Mouse (Mus musculus) forebrain, embryonic 16.5 days (tissue): ENCODE results near the gene Bmp4. TPM values are rescaled to one million over a fixed set of nuclear protein-coding genes. Genes with fewer than 3 reads are reported as not detected.
A peak's percentile ranks its signal among the peaks of the same experiment; 100 is the strongest.

ENCODE experiments used
- ATAC-seq: fragments of 200-750 bp; cut with Nextera tagmentation; 2 replicates; pipeline ENCODE4 v1.8.0; 2017; ENCODE audit warnings: mild to moderate bottlenecking, moderate library complexity
- H3K27ac ChIP-seq: fragments of 300-500 bp; sonication (generic); 2 replicates; pipeline ENCODE4 v1.5.1; 2014; ENCODE audit warnings: low read length, control low read depth
- H3K27me3 ChIP-seq: fragments of 300-500 bp; sonication (generic); replicated peaks from 2 replicates; pipeline ENCODE4 v1.6.1; 2014; ENCODE audit warnings: low read length; ENCODE audit not compliant: control insufficient read depth, insufficient read depth
- H3K36me3 ChIP-seq: fragments of 300-500 bp; sonication (generic); 2 replicates; pipeline ENCODE4 v1.6.1; 2014; ENCODE audit not compliant: control insufficient read depth, insufficient read depth
- H3K4me1 ChIP-seq: fragments of 300-500 bp; sonication (generic); replicated peaks from 2 replicates; pipeline ENCODE4 v1.6.1; 2014; ENCODE audit warnings: low read length; ENCODE audit not compliant: control insufficient read depth, insufficient read depth
- H3K4me2 ChIP-seq: fragments of 300-500 bp; sonication (generic); 2 replicates; pipeline ENCODE4 v1.6.1; 2014; ENCODE audit warnings: mild to moderate bottlenecking, low read length, control low read depth
- H3K4me3 ChIP-seq: fragments of 300-500 bp; sonication (generic); replicated peaks from 2 replicates; pipeline ENCODE4 v1.5.1; 2014; ENCODE audit warnings: mild to moderate bottlenecking, low read length, control low read depth
- H3K9ac ChIP-seq: fragments of 300-500 bp; sonication (generic); replicated peaks from 2 replicates; pipeline ENCODE4 v1.6.1; 2014; ENCODE audit warnings: low read depth, low read length, control low read depth
- H3K9me3 ChIP-seq: fragments of 300-500 bp; sonication (generic); 2 replicates; pipeline ENCODE4 v1.6.1; 2016; ENCODE audit warnings: low read length; ENCODE audit not compliant: control insufficient read depth
- WGBS: fragments of 180-500 bp; shearing (Covaris S2); extraction: QIAGEN DNeasy Blood & Tissue Kit; methylation state at CpG from one replicate; pipeline ENCODE4 v1.1.7; 2014; 5-methylcytosine and 5-hydroxymethylcytosine counted together
- polyA plus RNA-seq: library from polyadenylated mRNA; unstranded; fragments of >200 nt; fragmentation: Nextera tagmentation; extraction: Ambion mirVana; gene quantifications from 2 replicates; pipeline ENCODE4 v1.2.1, GENCODE M21; 2015

The Bmp4 gene
- 3.2 and 7.4 TPM in 2 replicates for polyA plus RNA-seq

DNA sequence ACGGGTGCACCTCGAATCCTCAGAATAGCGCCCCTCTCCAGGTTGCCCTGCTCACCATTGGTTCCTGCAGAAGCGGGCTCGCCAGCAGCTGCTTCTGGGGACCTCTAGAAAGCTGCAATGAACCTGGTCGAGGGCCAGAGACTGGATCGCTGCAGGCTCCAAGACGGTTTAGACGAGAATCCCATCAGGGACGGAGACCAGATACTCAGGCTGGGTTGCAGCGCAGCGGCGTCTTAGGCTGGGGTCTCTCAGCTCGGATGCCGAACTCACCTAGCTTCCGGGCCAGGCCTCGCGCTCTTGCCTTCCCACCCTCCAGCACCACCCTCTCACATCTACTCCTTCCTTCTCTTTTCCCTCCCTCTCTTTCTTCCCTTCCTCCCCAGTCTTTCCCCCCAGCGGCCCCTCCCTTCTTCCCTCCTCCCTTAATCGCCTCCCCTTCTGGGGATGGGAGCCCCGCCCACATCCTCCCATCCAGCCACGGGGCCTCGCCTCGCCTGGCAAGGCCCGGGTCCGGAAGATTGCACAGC lies at the start of gene Bmp4:
Bmp4 (minus strand) TSS at position 421 of the 527 bp plus-strand sequence.
- no peaks in the 10 kb centered on the region for H3K36me3 ChIP-seq
- H3K4me3 ChIP-seq, result peak within 1 kb of the TSS; percentile 20
- H3K9me3 ChIP-seq, result no peaks in the 10 kb centered on the region
- H3K4me2 ChIP-seq, result peak within 1 kb of the TSS; percentile 38
- H3K27me3 ChIP-seq, result peaks cover 66% of the 10 kb centered on the region
- peaks cover 42% of the 10 kb centered on the region for H3K4me1 ChIP-seq
- no peak within 1 kb of the TSS for H3K27ac ChIP-seq
- ATAC-seq, result 0 out of 2 replicates have a peak, but pooled peaks have one; percentile 14
- no peak within 1 kb of the TSS for H3K9ac ChIP-seq
- 1% methylated on average over 25 of the region's 26 CpGs for WGBS

DNA sequence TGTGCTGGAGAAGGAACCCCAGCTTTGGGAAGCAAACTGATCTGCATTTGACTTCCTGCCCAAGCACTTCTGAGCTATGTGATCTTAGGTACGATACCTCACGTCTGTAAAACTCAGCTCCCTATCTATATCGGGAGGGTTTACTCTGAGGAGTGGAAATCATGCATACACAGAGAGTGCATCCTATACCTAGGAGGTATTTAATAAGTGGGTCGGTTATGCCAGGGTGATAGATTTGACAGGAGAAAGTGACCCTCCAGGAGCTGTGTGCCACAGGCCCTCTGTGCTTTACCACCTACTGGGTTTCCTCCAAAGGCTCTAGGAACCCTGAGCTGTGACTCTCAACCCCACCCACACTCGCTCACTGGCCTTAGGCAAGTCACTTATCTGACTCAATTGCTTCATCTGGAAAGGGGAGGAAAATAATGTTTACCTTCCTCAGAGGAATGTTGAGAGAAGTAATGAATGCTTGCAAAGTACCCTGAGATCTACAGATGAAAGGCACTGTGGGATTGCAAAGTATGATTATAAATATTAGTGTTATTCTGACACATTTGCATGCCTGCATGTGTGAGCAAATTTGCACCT lies 49.1 kb upstream of the Bmp4 start:
- no peak for ATAC-seq
- H3K27me3 ChIP-seq, result no peaks in the 10 kb centered on the region
- no peak overlapping the region for H3K27ac ChIP-seq
- no peak overlapping the region for H3K9ac ChIP-seq
- H3K4me3 ChIP-seq, result no peak overlapping the region
- no peaks in the 10 kb centered on the region for H3K4me1 ChIP-seq
- WGBS, result 85% methylated on average over 5 of the region's 5 CpGs
- no peaks in the 10 kb centered on the region for H3K36me3 ChIP-seq
- H3K4me2 ChIP-seq, result no peak overlapping the region
- no peaks in the 10 kb centered on the region for H3K9me3 ChIP-seq

DNA sequence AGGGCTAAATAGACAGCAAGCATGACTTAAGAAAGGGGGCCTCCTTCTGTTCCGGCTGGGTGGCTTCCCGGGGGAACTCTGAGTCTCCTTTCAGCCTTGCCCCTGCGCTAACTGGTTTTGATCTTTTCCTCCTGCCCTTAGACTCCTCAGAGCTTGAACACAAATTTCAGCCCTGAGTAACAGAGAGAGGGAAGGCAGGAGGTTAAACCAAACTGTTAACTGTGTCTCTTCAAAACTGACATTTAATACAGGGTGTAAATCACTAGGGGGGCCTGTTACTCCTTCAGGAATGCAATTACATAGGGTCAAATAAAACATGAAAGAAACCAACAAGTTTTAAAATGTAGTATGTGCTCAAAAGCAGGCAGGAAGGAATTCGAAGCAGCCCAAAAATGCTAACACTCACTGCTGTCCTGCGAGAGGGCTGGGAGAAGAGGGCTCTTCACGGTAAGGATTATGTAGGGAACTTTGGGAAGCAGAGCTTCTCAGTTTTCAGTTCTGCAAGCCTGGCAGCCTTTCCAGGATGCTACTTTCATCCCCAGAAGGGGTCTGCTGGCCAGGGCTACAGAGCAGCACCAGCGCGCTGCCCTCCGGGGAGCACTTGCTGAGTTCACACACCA lies 46.1 kb upstream of the Bmp4 start:
- Histone ChIP-seq H3K36me3 (no peaks in the 10 kb centered on the region), H3K4me1 (no peaks in the 10 kb centered on the region), H3K4me3 (no peak overlapping the region), H3K27me3 (no peaks in the 10 kb centered on the region), H3K4me2 (no peak overlapping the region), H3K27ac (no peak overlapping the region), H3K9ac (no peak overlapping the region), H3K9me3 (no peaks in the 10 kb centered on the region)
- no peak for ATAC-seq
- whole genome bisulfite sequencing, result 23% methylated on average over 9 of the region's 9 CpGs

DNA sequence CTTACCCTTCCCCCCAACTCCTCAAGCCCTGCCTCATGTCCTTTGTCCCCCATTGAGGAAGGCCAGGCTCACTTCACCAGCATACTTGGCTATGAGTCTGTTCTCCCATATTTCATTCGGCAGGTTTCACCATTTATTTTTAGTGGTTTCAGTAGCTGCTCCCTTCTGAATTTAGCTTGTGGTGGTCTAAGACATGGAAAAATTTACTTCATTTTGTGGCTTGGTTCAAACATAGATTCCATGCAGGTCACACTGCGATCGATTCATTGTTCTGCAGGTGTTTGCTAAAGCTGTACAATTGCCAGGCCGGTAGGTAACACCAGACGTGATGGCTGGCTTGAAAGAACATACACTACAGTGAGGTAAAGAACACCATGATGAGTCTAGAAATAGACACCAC lies 39.8 kb upstream of the Bmp4 start:
- no peaks in the 10 kb centered on the region for H3K9me3 ChIP-seq
- ATAC-seq, result no peak
- no peak overlapping the region for H3K9ac ChIP-seq
- no peaks in the 10 kb centered on the region for H3K4me1 ChIP-seq
- H3K36me3 ChIP-seq, result no peaks in the 10 kb centered on the region
- no peak overlapping the region for H3K27ac ChIP-seq
- H3K4me2 ChIP-seq, result no peak overlapping the region
- H3K27me3 ChIP-seq, result no peaks in the 10 kb centered on the region
- WGBS, result 95% methylated on average over 5 of the region's 5 CpGs
- H3K4me3 ChIP-seq, result no peak overlapping the region

DNA sequence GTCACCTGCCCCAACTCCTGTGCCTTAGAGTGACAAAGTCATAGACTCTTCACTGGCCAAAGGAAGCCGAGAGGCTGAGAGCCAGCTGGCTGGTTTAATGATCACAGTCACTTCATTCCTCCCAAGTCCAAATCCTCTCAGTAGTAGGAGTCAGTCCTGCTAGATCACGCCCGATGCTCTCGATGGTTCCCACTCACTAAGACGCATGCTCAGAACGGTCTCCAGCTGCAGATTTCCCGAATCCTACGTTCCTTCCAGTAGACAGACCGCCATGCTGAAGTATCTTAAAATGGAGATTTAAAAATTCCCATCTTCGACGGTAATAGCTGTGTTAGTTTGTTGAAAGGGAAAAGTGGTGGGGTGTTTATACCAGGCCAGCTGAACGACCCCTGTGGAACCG lies 36.8 kb upstream of the Bmp4 start:
- H3K4me2 ChIP-seq, result no peak overlapping the region
- no peak overlapping the region for H3K4me3 ChIP-seq
- H3K9me3 ChIP-seq, result no peaks in the 10 kb centered on the region
- H3K36me3 ChIP-seq, result no peaks in the 10 kb centered on the region
- no peak overlapping the region for H3K9ac ChIP-seq
- no peaks in the 10 kb centered on the region for H3K27me3 ChIP-seq
- ATAC-seq, result no peak
- WGBS, result 95% methylated on average over 13 of the region's 13 CpGs
- H3K27ac ChIP-seq, result no peak overlapping the region
- H3K4me1 ChIP-seq, result no peaks in the 10 kb centered on the region

DNA sequence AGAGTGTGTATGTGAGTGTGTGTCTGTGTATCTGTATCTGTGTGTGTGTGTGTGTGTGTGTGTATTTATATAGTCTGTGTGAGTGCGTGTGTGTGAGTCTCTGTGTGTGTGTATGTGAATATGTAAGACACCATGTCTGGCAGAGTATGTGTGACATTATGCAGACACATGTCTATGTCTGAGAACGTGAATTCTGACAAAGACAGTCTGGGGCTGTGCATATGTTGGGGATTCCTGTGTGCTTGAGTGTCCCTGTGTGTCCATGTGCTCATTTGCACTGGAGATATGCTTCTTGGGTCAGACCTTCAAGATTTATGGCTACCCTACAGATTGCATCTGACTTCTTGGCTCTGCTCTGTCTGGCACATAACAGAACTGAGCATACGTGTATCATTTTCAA lies 31.4 kb upstream of the Bmp4 start:
- H3K4me3 ChIP-seq, result no peak overlapping the region
- no peak overlapping the region for H3K27ac ChIP-seq
- peak; percentile 80 for ATAC-seq
- H3K27me3 ChIP-seq, result peaks cover 3% of the 10 kb centered on the region; the same call in 1 of the 2 replicates
- H3K4me2 ChIP-seq, result no peak overlapping the region
- no peaks in the 10 kb centered on the region for H3K9me3 ChIP-seq
- no peak overlapping the region for H3K9ac ChIP-seq
- H3K4me1 ChIP-seq, result peaks cover 9% of the 10 kb centered on the region
- no peaks in the 10 kb centered on the region for H3K36me3 ChIP-seq
- 62% methylated on average over 3 of the region's 3 CpGs for WGBS

DNA sequence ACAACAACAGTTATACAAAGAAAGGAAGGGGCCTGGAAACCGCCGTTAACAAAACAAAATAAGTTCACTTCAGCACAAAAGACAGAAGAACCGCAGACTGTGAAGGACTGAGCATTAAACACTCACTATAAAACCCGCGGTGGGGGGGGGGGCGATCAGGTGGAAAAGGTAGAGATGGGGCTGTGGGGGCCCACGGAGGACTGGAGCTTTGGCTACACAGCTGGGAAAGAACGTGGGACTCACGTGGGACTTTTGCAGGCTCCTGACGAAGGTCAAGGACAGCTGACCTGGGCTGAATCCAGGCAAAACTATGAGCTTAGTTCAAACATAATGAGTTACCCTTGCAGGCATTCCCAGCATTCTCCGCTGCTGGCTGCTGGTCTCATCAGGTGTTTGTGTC lies 28.8 kb upstream of the Bmp4 start:
- peaks cover 9% of the 10 kb centered on the region for H3K4me1 ChIP-seq
- no peaks in the 10 kb centered on the region for H3K9me3 ChIP-seq
- H3K4me2 ChIP-seq, result no peak overlapping the region
- no peak for ATAC-seq
- H3K9ac ChIP-seq, result no peak overlapping the region
- H3K27me3 ChIP-seq, result peaks cover 3% of the 10 kb centered on the region; the same call in 1 of the 2 replicates
- no peak overlapping the region for H3K4me3 ChIP-seq
- 13% methylated on average over 11 of the region's 11 CpGs for WGBS
- H3K27ac ChIP-seq, result no peak overlapping the region
- no peaks in the 10 kb centered on the region for H3K36me3 ChIP-seq

DNA sequence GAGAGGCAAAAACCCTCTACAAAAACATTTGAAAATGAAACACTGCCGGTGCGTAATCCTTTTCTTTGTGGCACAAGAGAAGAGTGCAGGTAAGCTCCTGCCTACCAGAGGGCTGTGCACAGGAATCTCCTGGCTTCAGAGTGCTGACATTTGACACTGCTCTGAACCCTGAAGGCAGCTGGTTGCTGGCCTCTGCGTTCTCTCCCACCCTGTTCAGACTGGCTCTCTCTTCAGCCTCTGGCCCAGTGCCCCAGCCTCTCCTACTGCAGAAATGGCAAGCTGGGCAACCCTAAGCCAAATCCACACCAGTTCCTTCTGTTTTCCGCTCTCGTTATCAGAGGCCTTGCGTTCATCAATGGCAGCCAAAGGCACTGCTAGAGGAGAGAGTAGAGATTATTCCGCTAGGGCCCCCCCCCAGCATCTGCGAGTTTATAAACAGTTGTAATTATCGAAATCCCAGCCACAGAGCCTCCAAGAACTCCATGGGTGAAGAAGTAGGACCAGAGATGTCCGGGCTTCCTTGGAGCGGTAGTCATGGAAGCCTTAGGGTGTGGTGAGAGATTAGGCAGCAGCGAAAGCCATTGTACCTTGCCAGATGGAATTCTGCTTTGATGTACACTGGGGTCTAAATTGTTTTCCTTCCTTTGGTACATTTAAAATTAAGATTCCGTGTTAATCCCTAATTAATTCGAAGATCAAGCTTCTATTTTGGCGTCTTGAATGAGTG lies 28.1 kb upstream of the Bmp4 start:
- no peak overlapping the region for H3K4me3 ChIP-seq
- peaks cover 9% of the 10 kb centered on the region for H3K4me1 ChIP-seq
- H3K9me3 ChIP-seq, result no peaks in the 10 kb centered on the region
- peaks cover 3% of the 10 kb centered on the region; the same call in 1 of the 2 replicates for H3K27me3 ChIP-seq
- H3K36me3 ChIP-seq, result no peaks in the 10 kb centered on the region
- ATAC-seq, result peak; percentile 39; the same call in 1 of the 2 replicates
- no peak overlapping the region for H3K9ac ChIP-seq
- no peak overlapping the region for H3K4me2 ChIP-seq
- 28% methylated on average over 15 of the region's 15 CpGs for WGBS
- no peak overlapping the region for H3K27ac ChIP-seq

DNA sequence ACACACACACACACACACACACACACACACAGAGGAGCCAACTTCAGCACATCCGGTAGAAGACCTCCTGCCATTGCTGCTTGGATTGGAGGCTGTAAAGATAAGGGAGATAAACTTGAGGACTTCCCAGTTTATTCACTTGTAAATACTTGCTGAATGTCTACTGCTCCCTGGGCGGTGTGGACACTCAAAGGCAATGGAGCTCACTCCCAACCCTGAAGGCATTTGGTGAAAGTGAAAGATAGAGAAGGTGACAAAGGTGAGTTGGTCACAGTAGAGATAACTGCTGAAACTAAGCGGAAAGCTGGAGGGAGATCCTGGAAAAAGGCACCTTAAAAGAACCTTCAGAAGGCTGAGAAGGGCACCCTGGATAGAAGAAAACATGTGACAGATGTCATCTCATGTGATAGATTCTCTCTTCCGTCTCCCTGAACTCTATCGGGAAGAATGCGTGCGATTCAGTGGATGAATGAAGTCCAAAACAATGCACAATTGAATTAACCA lies 22.1 kb upstream of the Bmp4 start:
- 78% methylated on average over 7 of the region's 7 CpGs for WGBS
- no peak overlapping the region for H3K4me2 ChIP-seq

More for the DNA sequence above, 22.1 kb upstream of the Bmp4 start:
- Histone ChIP-seq H3K27ac (no peak overlapping the region), H3K4me1 (no peaks in the 10 kb centered on the region), H3K27me3 (0 out of 2 replicates have a peak, but pooled peaks cover 3% of the 10 kb centered on the region), H3K36me3 (no peaks in the 10 kb centered on the region), H3K4me3 (no peak overlapping the region), H3K9me3 (no peaks in the 10 kb centered on the region), H3K9ac (no peak overlapping the region)
- ATAC-seq, result no peak
